Mouse (Mus musculus): ENCODE data around the gene Eif2b3. TPM values are rescaled to one million over a fixed set of nuclear protein-coding genes. Genes with fewer than 3 reads are reported as not detected.

The Eif2b3 gene
- polyA plus RNA-seq (2012; rRNA removed), result 5.8 and 7.4 TPM in 2 replicates

GRCm38 (mm10) chr4:117019206-117020134, at the start of gene Eif2b3:
TSS of gene Eif2b3 (plus strand) at chr4:117019402.

GRCm38 (mm10) chr4:116993672-116994621, 25.3 kb upstream of the Eif2b3 start, which contains the start of gene Urod:
TSS of gene Urod (minus strand) at chr4:116994413.

GRCm38 (mm10) chr4:116995131-116995797, 23.9 kb upstream of the Eif2b3 start, which contains the start of gene Hectd3:
TSS of gene Hectd3 (plus strand) at chr4:116995317.

GRCm38 (mm10) chr4:117095551-117096452, 76.6 kb downstream of the Eif2b3 start, which contains the start of gene Ptch2:
TSS of gene Ptch2 (plus strand) at chr4:117096075.

GRCm38 (mm10) chr4:117125348-117125909, 106.2 kb downstream of the Eif2b3 start, which contains the start of gene Btbd19:
TSS of gene Btbd19 (minus strand) at chr4:117125725.

GRCm38 (mm10) chr4:117126675-117127290, 107.6 kb downstream of the Eif2b3 start, which contains the start of gene Tctex1d4:
TSS of gene Tctex1d4 (plus strand) at chr4:117126794.

GRCm38 (mm10) chr4:117133817-117134600, 114.8 kb downstream of the Eif2b3 start, which contains the start of gene Plk3:
TSS of gene Plk3 (minus strand) at chr4:117133963.

Other genes starting within 250 kb of the Eif2b3 start
- gene Toe1, start 211.8 kb upstream of the Eif2b3 start, polyA plus RNA-seq (2012; rRNA removed), result 35.7 and 36.6 TPM in 2 replicates
- 9.3 and 12.4 TPM in 2 replicates for gene Mutyh, start 211.7 kb upstream of the Eif2b3 start, polyA plus RNA-seq (2012; rRNA removed)
- 2.5 and 3.4 TPM in 2 replicates for gene Hpdl, start 197.7 kb upstream of the Eif2b3 start, polyA plus RNA-seq (2012; rRNA removed)
- gene Zswim5, start 142.0 kb upstream of the Eif2b3 start, polyA plus RNA-seq (2012; rRNA removed), result 2.9 and 4.0 TPM in 2 replicates
- 62.9 and 91.3 TPM in 2 replicates for gene Urod, start 25.0 kb upstream of the Eif2b3 start, polyA plus RNA-seq (2012; rRNA removed)
- 59.8 and 70.1 TPM in 2 replicates for gene Hectd3, start 24.1 kb upstream of the Eif2b3 start, polyA plus RNA-seq (2012; rRNA removed)
- gene Ptch2, start 76.7 kb downstream of the Eif2b3 start, polyA plus RNA-seq (2012; rRNA removed), result 28.6 and 28.9 TPM in 2 replicates
- 19.4 and 24.1 TPM in 2 replicates for gene Btbd19, start 106.3 kb downstream of the Eif2b3 start, polyA plus RNA-seq (2012; rRNA removed)
- gene Tctex1d4, start 107.4 kb downstream of the Eif2b3 start, polyA plus RNA-seq (2012; rRNA removed), result 68.6 and 81.5 TPM in 2 replicates
- gene Plk3, start 114.6 kb downstream of the Eif2b3 start, polyA plus RNA-seq (2012; rRNA removed), result 11.5 and 12.2 TPM in 2 replicates
- 658 and 734 TPM in 2 replicates for gene Rps8, start 136.8 kb downstream of the Eif2b3 start, polyA plus RNA-seq (2012; rRNA removed)
- gene Kif2c, start 163.2 kb downstream of the Eif2b3 start, polyA plus RNA-seq (2012; rRNA removed), result 5.3 and 6.5 TPM in 2 replicates
- 46.6 and 59.0 TPM in 2 replicates for gene Tmem53, start 232.5 kb downstream of the Eif2b3 start, polyA plus RNA-seq (2012; rRNA removed)
- 5.1 and 5.4 TPM in 2 replicates for gene Armh1, start 232.7 kb downstream of the Eif2b3 start, polyA plus RNA-seq (2012; rRNA removed)